Mouse (Mus musculus) adrenal gland, postnatal 4 days (tissue): Measurements from ENCODE around the gene Bmp8a. TPM values are rescaled to one million over a fixed set of nuclear protein-coding genes. Genes with fewer than 3 reads are reported as not detected.
"Not testable (repeated sequence)": the region's sequence is repeated elsewhere in the genome, so short reads cannot be mapped to it uniquely, and the experiment has no call there.

ENCODE experiments used
- DNase-seq, 2 experiments: peaks; one replicate each; pipeline ENCODE4 v3.0.0; 2021 to 2022; ENCODE audit warnings: low spot score in 2 of 2, mixed read lengths in 2 of 2
- total RNA-seq, 2 experiments: library from RNA; stranded (reverse); gene quantifications; 2 replicates each; pipeline ENCODE4 v1.2.3; 2021

Bmp8a gene
- total RNA-seq, 2 experiments from 2014 or later, result not detected

- DNase-seq, result not testable (repeated sequence)
These were observed 11.1 kb downstream of the Bmp8a start for GRCm38 (mm10) chr4:123331961-123332360.

DNA sequence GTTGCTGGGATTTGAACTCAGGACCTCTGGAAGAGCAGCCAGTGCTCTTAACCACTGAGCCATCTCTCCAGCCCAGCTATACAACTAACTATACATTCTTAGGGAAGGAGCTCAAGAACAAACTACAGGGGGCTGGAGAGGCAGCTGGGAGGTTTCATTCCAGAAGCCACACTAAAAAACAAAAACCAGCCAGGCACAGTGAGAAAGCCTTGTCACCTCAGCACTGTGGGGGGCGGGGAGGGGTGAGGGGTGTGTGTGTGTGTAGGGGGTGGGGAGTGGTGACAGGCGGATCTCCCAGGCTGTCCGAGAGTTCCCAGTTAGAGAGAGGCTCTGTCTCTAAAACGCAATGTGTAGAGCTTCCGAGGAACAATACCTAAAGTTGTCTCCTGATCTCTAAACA lies 11.7 kb downstream of the Bmp8a start:
- DNase-seq, result no peak

DNA sequence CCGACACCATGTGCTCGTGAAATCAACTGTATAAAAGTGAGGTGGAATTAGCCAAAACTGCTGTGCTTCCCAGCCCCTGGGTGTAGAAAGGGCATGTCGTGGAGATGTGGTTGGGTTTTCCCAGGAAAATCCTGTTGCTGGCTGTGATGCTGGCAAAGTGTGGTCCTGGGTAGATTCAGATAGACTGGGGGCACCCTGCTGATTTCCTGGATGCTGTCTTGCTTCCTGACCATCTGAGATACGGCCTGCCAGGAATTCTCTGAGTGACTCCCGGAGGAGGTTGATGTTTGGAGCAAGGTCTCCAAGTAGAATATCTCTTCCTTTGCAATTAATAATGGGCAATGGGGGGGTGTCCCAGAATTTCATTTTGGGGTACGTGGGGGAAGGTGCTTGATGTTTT lies 14.1 kb downstream of the Bmp8a start:
- no peak for DNase-seq

DNA sequence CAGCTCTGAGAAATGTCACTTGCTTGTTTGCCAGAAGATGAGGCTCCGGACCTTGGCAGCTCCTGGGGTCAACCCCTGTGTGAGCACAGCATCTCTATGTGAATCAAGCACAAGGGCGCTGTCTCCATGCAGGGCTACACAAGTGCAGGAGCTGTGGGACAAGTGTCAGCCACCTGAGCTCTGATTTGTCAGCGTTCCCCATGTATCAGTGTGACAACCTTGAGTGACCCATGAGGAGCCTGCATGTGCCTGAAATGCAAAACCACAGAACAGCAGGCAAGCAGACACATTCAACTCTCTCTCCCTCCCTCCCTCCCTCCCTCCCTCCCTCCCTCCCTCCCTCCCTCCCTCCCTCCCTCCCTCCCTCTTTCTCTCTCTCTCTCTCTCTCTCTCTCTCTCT lies 15.4 kb downstream of the Bmp8a start:
- no peak for DNase-seq

GRCm38 (mm10) chr4:123326087-123326486 lies 17.0 kb downstream of the Bmp8a start:
- no peak for DNase-seq

DNA sequence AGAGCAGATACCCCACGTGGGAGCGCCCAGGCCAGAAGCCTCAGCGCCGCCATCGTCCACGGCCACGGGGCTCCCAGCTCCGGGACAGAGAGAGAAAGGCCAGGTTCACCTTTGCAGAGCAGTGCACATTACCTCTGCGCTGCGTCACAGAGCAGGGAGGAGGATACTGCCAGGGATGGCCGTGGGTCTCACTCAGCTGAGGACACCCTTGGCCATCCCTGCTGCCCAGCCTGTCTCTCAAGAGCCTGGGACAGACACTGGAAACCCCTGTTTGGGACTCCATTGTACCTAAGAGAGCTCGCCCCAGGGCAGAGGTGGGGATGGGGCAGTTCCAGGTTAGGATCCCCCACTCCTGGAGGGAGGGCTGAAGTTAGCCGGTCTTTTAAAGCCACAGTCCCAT lies 19.5 kb downstream of the Bmp8a start, which contains the start of gene Oxct2a:
Oxct2a (minus strand) TSS at position 101 of the 400 bp plus-strand sequence.
- no peak for DNase-seq

GRCm38 (mm10) chr4:123322910-123323309 lies 20.1 kb downstream of the Bmp8a start:
- not testable (repeated sequence) for DNase-seq

DNA sequence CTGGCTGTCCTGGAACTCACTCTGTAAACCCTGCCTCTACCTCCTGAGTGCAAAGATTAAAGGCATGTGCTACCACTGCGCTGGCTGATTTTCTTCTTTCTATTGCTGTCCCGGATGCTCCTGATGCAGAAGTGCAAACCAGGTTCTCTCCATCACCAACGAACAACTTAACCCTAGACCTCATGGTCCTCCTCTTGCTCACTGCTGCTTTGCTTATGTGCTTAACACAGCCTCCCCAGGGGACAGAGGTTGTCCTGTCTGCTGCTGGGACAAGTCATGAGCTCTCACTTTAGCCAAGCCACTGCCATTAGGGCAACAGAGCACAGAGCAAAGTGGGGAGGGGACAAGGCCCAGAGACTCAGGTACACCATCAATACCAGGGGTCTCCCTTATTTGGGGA lies 28.6 kb downstream of the Bmp8a start:
- no peak for DNase-seq

GRCm38 (mm10) chr4:123313010-123313409 lies 30.0 kb downstream of the Bmp8a start:
- no peak for DNase-seq

GRCm38 (mm10) chr4:123311845-123312244 lies 31.2 kb downstream of the Bmp8a start:
- DNase-seq, result no peak

- no peak for DNase-seq
These were observed 34.8 kb downstream of the Bmp8a start for GRCm38 (mm10) chr4:123308292-123308691.

DNA sequence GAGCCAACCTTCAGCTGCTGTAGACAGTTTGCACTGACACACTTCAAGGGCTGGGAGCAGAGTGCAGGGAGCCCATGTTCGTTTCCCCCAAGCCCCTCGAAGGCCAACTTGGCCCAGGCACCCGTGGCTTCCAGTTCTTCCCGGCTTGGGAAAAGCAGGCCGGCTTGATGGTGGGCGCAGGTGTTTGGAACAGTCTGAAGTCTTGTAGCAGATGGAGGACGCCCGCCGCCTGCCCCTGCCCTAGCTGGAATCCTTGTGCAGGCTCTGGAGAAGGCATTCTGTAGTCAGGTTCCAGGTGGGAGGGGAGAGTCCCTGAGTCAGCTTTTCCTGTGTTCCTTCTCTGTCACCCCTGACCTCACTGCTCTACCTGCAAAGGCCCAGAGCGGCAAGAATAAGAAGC lies 36.1 kb downstream of the Bmp8a start:
- no peak for DNase-seq

DNA sequence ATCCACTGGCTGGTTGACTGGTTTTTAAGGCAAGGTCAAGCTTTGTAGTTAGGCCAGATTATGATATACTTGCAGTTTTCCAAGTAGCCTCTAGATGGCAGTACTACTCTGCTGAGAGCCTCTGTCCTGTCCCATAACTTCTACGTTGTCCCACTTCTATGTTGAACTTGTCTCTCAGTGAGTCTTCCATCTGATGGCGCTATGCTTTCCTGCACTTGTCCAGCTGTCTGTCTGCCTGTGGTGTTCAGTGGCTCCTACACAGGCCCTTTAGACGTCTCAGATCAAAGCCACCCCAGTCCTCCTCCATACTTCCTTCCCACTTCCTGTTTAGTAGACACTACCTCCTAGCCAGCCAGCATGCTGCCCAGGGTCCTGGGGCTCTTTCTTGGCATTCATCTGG lies 37.3 kb downstream of the Bmp8a start:
- no peak for DNase-seq

DNA sequence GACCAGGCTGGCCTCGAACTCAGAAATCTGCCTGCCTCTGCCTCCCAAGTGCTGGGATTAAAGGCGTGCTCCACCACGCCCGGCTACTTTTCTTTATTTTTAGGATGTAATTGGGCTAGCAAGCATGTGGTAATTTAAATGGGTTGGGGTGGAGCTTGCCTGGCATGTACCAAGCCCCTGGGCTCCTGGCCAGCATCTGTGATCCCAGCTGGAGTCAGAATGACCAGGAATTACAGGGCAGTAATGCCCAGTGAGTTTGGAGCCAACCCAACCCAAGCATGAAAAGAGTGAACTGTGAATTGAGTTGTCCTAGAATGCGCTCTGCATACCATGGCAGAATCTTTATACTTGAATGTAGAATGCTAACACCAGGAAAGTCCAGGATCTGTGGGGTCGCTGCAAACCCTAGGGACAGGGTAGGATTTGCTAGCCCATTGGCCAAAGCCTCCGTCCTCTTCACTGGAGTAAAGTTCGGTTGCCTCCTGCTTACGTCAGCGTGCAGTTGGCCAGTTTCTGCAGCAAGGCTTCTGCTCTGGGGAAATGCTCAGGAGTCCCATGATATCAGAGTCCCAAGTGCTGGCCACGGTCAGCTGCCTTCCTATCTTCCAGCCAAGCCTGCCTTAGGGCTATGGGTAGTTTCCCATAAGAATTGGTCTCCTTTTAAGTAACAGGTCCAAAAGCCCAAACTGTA lies 43.9 kb downstream of the Bmp8a start:
- DNase-seq, result no peak

DNA sequence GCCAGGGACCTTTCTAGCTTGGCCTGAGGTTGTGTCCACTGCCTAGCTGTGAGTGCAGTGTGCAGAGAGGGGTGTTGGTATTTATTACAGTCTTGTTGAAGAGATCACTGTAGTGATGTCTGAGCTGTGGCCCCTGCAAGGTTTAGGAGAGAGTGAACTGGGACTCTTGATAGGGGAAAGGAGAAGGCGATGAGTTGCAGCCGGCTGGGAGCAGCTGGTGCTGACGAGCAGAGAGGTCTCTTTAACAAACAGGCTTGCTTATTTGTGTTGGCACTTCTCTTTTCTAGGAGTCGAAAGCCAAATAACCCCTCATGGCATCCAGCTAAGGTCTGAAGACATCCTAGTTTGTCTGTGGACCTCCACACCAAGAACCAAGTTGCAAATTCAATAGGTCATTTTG lies 44.8 kb downstream of the Bmp8a start:
- no peak for DNase-seq

GRCm38 (mm10) chr4:123297195-123297960 lies 45.7 kb downstream of the Bmp8a start:
- no peak for DNase-seq

GRCm38 (mm10) chr4:123296148-123296534 lies 46.9 kb downstream of the Bmp8a start:
- no peak for DNase-seq

DNA sequence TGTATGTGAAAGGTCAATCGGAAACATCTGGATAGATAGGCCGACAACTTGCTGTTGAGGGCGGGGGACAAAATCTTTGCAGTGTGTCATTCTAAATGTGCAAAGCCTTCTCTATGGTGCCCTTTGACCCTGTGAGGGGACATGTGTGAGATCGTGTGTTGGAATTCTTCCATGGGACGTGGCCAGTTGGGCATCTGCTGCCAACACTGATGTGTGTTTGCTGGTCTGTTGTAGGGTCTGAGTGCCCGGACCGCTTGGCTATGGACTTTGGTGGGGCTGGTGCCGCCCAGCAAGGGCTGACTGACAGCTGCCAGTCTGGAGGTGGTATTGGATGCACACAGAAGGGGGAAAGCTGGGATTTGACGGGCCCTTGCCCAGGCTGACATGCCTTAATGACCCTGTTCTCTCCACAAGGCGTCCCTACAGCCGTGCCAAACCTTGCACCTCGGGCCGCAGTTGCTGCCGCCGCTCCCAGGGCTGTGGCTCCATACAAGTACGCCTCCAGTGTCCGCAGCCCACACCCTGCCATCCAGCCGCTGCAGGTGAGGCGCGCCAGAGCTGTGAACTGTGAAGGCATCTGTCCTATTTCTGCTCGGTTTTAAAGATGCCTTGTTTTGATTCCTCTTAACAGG lies 47.4 kb downstream of the Bmp8a start:
- no peak for DNase-seq

- DNase-seq, result not testable (repeated sequence)
These were observed 48.0 kb downstream of the Bmp8a start for GRCm38 (mm10) chr4:123295026-123295425.

GRCm38 (mm10) chr4:123293661-123294443 lies 49.2 kb downstream of the Bmp8a start:
- DNase-seq, result no peak

DNA sequence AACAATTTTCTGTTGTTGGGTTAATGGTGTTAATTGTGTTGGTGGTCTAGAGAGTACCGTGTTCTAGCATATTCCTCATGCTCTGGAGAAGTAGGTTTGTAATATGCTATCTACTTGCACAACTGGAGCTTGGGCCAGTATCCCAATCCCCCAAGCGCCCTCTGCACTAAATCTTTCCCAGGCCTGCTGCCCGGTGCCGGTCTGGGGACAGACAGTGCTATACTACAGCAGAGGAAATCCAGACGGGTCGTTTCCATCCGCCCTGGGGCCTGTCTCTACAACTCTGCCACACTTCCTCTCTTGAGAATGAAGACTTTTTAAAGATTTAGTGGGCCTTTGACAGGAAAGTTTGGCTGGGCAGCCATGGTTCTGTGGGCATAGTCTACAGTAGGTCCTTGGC lies 50.1 kb downstream of the Bmp8a start:
- no peak for DNase-seq
